Comparison of ENCODE assay signal across 8 mouse cellular contexts in genomic region chr2:152827321-152828010, GRCm38 (mm10). TPM values are rescaled to one million over a fixed set of nuclear protein-coding genes. Genes with fewer than 3 reads are reported as not detected.
DNase-seq lines count a peak whose midpoint lies in the region; ATAC-seq and TF ChIP-seq lines count a peak whose summit lies in the region.

No protein-coding gene starts in this region.

- no peak for TF ChIP-seq RAD21 in CH12.LX (IDR thresholded peaks at IDR 0.05; ENCODE audit: low read depth, low read length)

- H3K9me3 ChIP-seq in CH12.LX (replicated peaks; ENCODE audit: low read length), result no peaks in the 10 kb centered on the region
- H3K9me3 ChIP-seq in heart, embryonic 15.5 days (replicated peaks), result no peaks in the 10 kb centered on the region
- H3K9me3 ChIP-seq in liver, postnatal 0 days (ENCODE audit: low read length), result no peaks in the 10 kb centered on the region
- H3K9me3 ChIP-seq in stomach, postnatal 0 days (ENCODE audit: control insufficient read depth, low read length), result no peaks in the 10 kb centered on the region

- peaks cover 72% of the 10 kb centered on the region for H3K79me2 ChIP-seq in CH12.LX (replicated peaks; ENCODE audit: control insufficient read depth, extremely low read depth, insufficient read depth, poor library complexity, severe bottlenecking)

- TF ChIP-seq POLR2A in CH12.LX (IDR thresholded peaks at IDR 0.05; ENCODE audit: low read depth, low read length), result no peak

- no peak for TF ChIP-seq CTCF in CH12.LX (conservative IDR thresholded peaks at IDR 0.05 in 1 of 2, IDR thresholded peaks at IDR 0.05 in 1 of 2; ENCODE audit: low read depth in 2 of 2, low read length in 2 of 2)
- TF ChIP-seq CTCF in liver, postnatal 0 days (IDR thresholded peaks at IDR 0.05; ENCODE audit: low read depth), result no peak
- no peak for TF ChIP-seq CTCF in stomach, postnatal 0 days (IDR thresholded peaks at IDR 0.05; ENCODE audit: low read depth)

- dilution Hi-C loops in CH12.LX (cut with MboI; ENCODE audit: extremely low pct_ligation_motif_present, extremely low pct_unique_long_range_greater_than_20kb, low sequenced_read_pairs), result no loop called here

- H3K27me3 ChIP-seq in CH12.LX (replicated peaks), result peaks cover 1% of the 10 kb centered on the region
- no peaks in the 10 kb centered on the region for H3K27me3 ChIP-seq in heart, embryonic 15.5 days
- H3K27me3 ChIP-seq in liver, postnatal 0 days (ENCODE audit: insufficient read depth, low read length), result no peaks in the 10 kb centered on the region
- H3K27me3 ChIP-seq in stomach, postnatal 0 days (ENCODE audit: control insufficient read depth, insufficient read depth, low read length), result no peaks in the 10 kb centered on the region

- H3K4me2 ChIP-seq in CH12.LX (ENCODE audit: insufficient read depth, low read depth, poor library complexity, severe bottlenecking), result peak overlapping the region; percentile 99
- H3K4me2 ChIP-seq in heart, embryonic 15.5 days, result peak overlapping the region; percentile 77
- H3K4me2 ChIP-seq in liver, postnatal 0 days (ENCODE audit: low read depth, low read length), result peak overlapping the region; percentile 84
- peak overlapping the region; percentile 72 for H3K4me2 ChIP-seq in stomach, postnatal 0 days (replicated peaks; ENCODE audit: low read depth)

- 70% methylated on average over 8 of the region's 8 CpGs for WGBS in heart, embryonic 15.5 days
- 75% methylated on average over 8 of the region's 8 CpGs for WGBS in liver, postnatal 0 days (ENCODE audit: insufficient replicate concordance)
- WGBS in stomach, postnatal 0 days, result 47% methylated on average over 8 of the region's 8 CpGs

- H3K27ac ChIP-seq in CH12.LX (ENCODE audit: insufficient read depth, low read depth), result peak overlapping the region; percentile 95
- H3K27ac ChIP-seq in heart, embryonic 15.5 days, result peak overlapping the region; percentile 99
- H3K27ac ChIP-seq in liver, postnatal 0 days (ENCODE audit: low read depth), result peak overlapping the region; percentile 99
- H3K27ac ChIP-seq in stomach, postnatal 0 days (replicated peaks), result peak overlapping the region; percentile 99

- peaks cover 11 to 16% of the 10 kb centered on the region in 2 experiments for H3K36me3 ChIP-seq in CH12.LX (replicated peaks in 1 of 2; ENCODE audit: control insufficient read depth in 1 of 2, insufficient read depth in 1 of 2, low read length in 1 of 2)
- peaks cover 4% of the 10 kb centered on the region; the same call in 1 of the 2 replicates for H3K36me3 ChIP-seq in heart, embryonic 15.5 days
- H3K36me3 ChIP-seq in liver, postnatal 0 days (replicated peaks; ENCODE audit: insufficient read depth, low read length), result peaks cover 49% of the 10 kb centered on the region
- H3K36me3 ChIP-seq in stomach, postnatal 0 days (ENCODE audit: control insufficient read depth, insufficient read depth, low read length), result no peaks in the 10 kb centered on the region

- no peak for ATAC-seq in heart, embryonic 15.5 days (replicated peaks; ENCODE audit: insufficient number of reproducible peaks, insufficient read depth, low FRiP score, low read depth)
- ATAC-seq in liver, postnatal 0 days, result no peak
- no peak for ATAC-seq in stomach, postnatal 0 days (ENCODE audit: low FRiP score, low TSS enrichment)
- no peak for ATAC-seq in frontal cortex, adult (ENCODE audit: low TSS enrichment)

- peak overlapping the region; percentile 78 for H3K9ac ChIP-seq in CH12.LX (ENCODE audit: insufficient read depth, low read depth)
- peak overlapping the region; percentile 91; the same call in 1 of the 2 replicates for H3K9ac ChIP-seq in heart, embryonic 15.5 days
- peak overlapping the region; percentile 99 for H3K9ac ChIP-seq in liver, postnatal 0 days (replicated peaks)
- peak overlapping the region; percentile 41 for H3K9ac ChIP-seq in stomach, postnatal 0 days (ENCODE audit: low read length)

- in situ Hi-C loops in CH12.LX (cut with MboI; ENCODE audit: low pct_ligation_motif_present, low pct_unique_long_range_greater_than_20kb, low sequenced_read_pairs), result no loop called here

- no peak for TF ChIP-seq EP300 in CH12.LX (IDR thresholded peaks at IDR 0.05; ENCODE audit: low read length)
- no peak for TF ChIP-seq EP300 in liver, postnatal 0 days (IDR thresholded peaks at IDR 0.05; ENCODE audit: low read depth)
- no peak for TF ChIP-seq EP300 in stomach, postnatal 0 days (optimal IDR thresholded peaks at IDR 0.05)

- peak; percentile 91 for DNase-seq in heart, adult 11 months
- DNase-seq in heart, adult 9 months (ENCODE audit: low spot score in 2 of 2), result no peak
- DNase-seq in CH12.LX (ENCODE audit: extremely low read depth), result no peak
- no peak for DNase-seq in liver, postnatal 0 days
- peak; percentile 65 for DNase-seq in stomach, postnatal 0 days (ENCODE audit: low spot score)
- DNase-seq in right cerebral cortex, postnatal 10 days (ENCODE audit: low spot score in 2 of 2), result no peak

- H3K4me3 ChIP-seq in CH12.LX (replicated peaks in 1 of 3; ENCODE audit: low read depth in 2 of 3, low read length in 2 of 3, poor library complexity in 1 of 3), result peak overlapping the region; percentile 61 to 85 (median 81)
- H3K4me3 ChIP-seq in heart, embryonic 15.5 days, result peak overlapping the region; percentile 90
- peak overlapping the region; percentile 96 for H3K4me3 ChIP-seq in liver, postnatal 0 days (ENCODE audit: low read depth, low read length)
- H3K4me3 ChIP-seq in stomach, postnatal 0 days (ENCODE audit: low read depth, low read length), result peak overlapping the region; percentile 10; the same call in 1 of the 2 replicates

- H3K4me1 ChIP-seq in CH12.LX (ENCODE audit: control insufficient read depth in 1 of 2, insufficient read depth in 2 of 2), result peaks cover 6 to 71% of the 10 kb centered on the region in 2 experiments
- peaks cover 49% of the 10 kb centered on the region for H3K4me1 ChIP-seq in heart, embryonic 15.5 days (replicated peaks)
- peaks cover 55% of the 10 kb centered on the region for H3K4me1 ChIP-seq in liver, postnatal 0 days (ENCODE audit: insufficient read depth)
- peaks cover 9% of the 10 kb centered on the region for H3K4me1 ChIP-seq in stomach, postnatal 0 days (replicated peaks; ENCODE audit: control insufficient read depth, insufficient read depth)

TF ChIP-seq in CH12.LX, 34 proteins besides CTCF, POLR2A, EP300 and RAD21:
- TF ChIP-seq ETS1 (conservative IDR thresholded peaks at IDR 0.05; ENCODE audit: low read depth, low read length), result 0 out of 2 replicates have a peak, but pooled peaks have one; percentile 4
- TF ChIP-seq TCF12 (IDR thresholded peaks at IDR 0.05; ENCODE audit: low read depth, low read length), result 0 out of 2 replicates have a peak, but pooled peaks have one; percentile 12
- 0 out of 2 replicates have a peak, but pooled peaks have one; percentile 8 for TF ChIP-seq UBTF (IDR thresholded peaks at IDR 0.05; ENCODE audit: low read depth, low read length)
- TF ChIP-seq SIN3A (IDR thresholded peaks at IDR 0.05; ENCODE audit: low read length), result 0 out of 2 replicates have a peak, but pooled peaks have one; percentile 7
- no peak for TF ChIP-seq MYC (IDR thresholded peaks at IDR 0.05; ENCODE audit: low read depth, low read length)
- no peak for TF ChIP-seq PAX5 (IDR thresholded peaks at IDR 0.05; ENCODE audit: low read length)
- no peak for TF ChIP-seq IRF4 (IDR thresholded peaks at IDR 0.05; ENCODE audit: low read depth, low read length)
- TF ChIP-seq E2F4 (IDR thresholded peaks at IDR 0.05; ENCODE audit: insufficient replicate concordance, low read depth, low read length), result no peak
- TF ChIP-seq HCFC1 (IDR thresholded peaks at IDR 0.05; ENCODE audit: low read depth, low read length), result no peak
- TF ChIP-seq ZKSCAN1 (IDR thresholded peaks at IDR 0.05; ENCODE audit: borderline replicate concordance, low read depth, low read length), result no peak
- no peak for TF ChIP-seq TBP (conservative IDR thresholded peaks at IDR 0.05; ENCODE audit: low read depth, low read length)
- no peak for TF ChIP-seq MAFK (IDR thresholded peaks at IDR 0.05; ENCODE audit: insufficient replicate concordance, low read length)
- no peak for TF ChIP-seq ZNF384 (IDR thresholded peaks at IDR 0.05; ENCODE audit: low read depth, low read length)
- no peak for TF ChIP-seq SMC3 (IDR thresholded peaks at IDR 0.05; ENCODE audit: low read depth, low read length)
- TF ChIP-seq RCOR1 (conservative IDR thresholded peaks at IDR 0.05; ENCODE audit: low read depth, low read length), result no peak
- no peak for TF ChIP-seq POLR2AphosphoS2 (IDR thresholded peaks at IDR 0.05; ENCODE audit: low read depth, low read length)
- no peak for TF ChIP-seq USF2 (conservative IDR thresholded peaks at IDR 0.05; ENCODE audit: low read depth, low read length)
- TF ChIP-seq MAZ (IDR thresholded peaks at IDR 0.05; ENCODE audit: low read depth, low read length), result 0 out of 2 replicates have a peak, but pooled peaks have one; percentile 31

RNA-seq across cellular contexts. Expression of gene Bcl2l1, which starts 4.1 kb away (rescaled TPM):
- total RNA-seq in CH12.LX (2012; rRNA removed) (47.7 and 80.3 TPM in 2 replicates), CH12.LX (2014; rRNA removed) (13.7 and 21.3 TPM in 2 replicates)
- 33.2 and 34.5 TPM in 2 replicates for polyA plus RNA-seq in CH12.LX (2012; ENCODE audit: insufficient read length, low read depth)
- polyA plus RNA-seq in heart, embryonic 15.5 days (2015; fragmentation: Nextera tagmentation; extraction: Ambion mirVana), result 69.5 and 80.7 TPM in 2 replicates
- polyA plus RNA-seq in liver, postnatal 0 days (2015; fragmentation: Nextera tagmentation; extraction: Ambion mirVana), result 84.2 and 84.4 TPM in 2 replicates
- 45.6 and 48.7 TPM in 2 replicates for polyA plus RNA-seq in stomach, postnatal 0 days (2015; fragmentation: Nextera tagmentation; extraction: Ambion mirVana)

RNA-seq across cellular contexts. Expression of gene Tpx2, which starts 20.3 kb away (rescaled TPM):
- total RNA-seq in CH12.LX (2012; rRNA removed), result 66.1 and 70.9 TPM in 2 replicates
- 98.0 and 105 TPM in 2 replicates for total RNA-seq in CH12.LX (2014; rRNA removed)
- polyA plus RNA-seq in CH12.LX (2012; ENCODE audit: insufficient read length, low read depth), result 123 and 127 TPM in 2 replicates
- 47.3 and 49.9 TPM in 2 replicates for polyA plus RNA-seq in heart, embryonic 15.5 days (2015; fragmentation: Nextera tagmentation; extraction: Ambion mirVana)
- polyA plus RNA-seq in liver, postnatal 0 days (2015; fragmentation: Nextera tagmentation; extraction: Ambion mirVana), result 20.7 and 25.8 TPM in 2 replicates
- polyA plus RNA-seq in stomach, postnatal 0 days (2015; fragmentation: Nextera tagmentation; extraction: Ambion mirVana), result 14.0 and 17.7 TPM in 2 replicates

Comparison
In these comparisons a context has a peak if more than half of its experiments do, and no peak if none do; other contexts are left out.
1. DNase-seq: peak in heart, adult 11 months (single experiment) and stomach, postnatal 0 days (single experiment); none in heart, adult 9 months (0 of 2), CH12.LX (single experiment), liver, postnatal 0 days (single experiment) and right cerebral cortex, postnatal 10 days (0 of 2).
2. H3K4me3 ChIP-seq: peak in every context shown above with its lines; median percentile 96 in liver, postnatal 0 days; 90 in heart, embryonic 15.5 days; 81 in CH12.LX; 10 in stomach, postnatal 0 days.
3. H3K9ac ChIP-seq: peak in every context shown above with its lines; median percentile 99 in liver, postnatal 0 days; 91 in heart, embryonic 15.5 days; 78 in CH12.LX; 41 in stomach, postnatal 0 days.
4. Peak in every context shown above with its lines, with median percentiles within 50 percentile points of each other: H3K27ac ChIP-seq and H3K4me2 ChIP-seq.